Comparison of ENCODE assay signal across 8 mouse cellular contexts in the genomic region with DNA sequence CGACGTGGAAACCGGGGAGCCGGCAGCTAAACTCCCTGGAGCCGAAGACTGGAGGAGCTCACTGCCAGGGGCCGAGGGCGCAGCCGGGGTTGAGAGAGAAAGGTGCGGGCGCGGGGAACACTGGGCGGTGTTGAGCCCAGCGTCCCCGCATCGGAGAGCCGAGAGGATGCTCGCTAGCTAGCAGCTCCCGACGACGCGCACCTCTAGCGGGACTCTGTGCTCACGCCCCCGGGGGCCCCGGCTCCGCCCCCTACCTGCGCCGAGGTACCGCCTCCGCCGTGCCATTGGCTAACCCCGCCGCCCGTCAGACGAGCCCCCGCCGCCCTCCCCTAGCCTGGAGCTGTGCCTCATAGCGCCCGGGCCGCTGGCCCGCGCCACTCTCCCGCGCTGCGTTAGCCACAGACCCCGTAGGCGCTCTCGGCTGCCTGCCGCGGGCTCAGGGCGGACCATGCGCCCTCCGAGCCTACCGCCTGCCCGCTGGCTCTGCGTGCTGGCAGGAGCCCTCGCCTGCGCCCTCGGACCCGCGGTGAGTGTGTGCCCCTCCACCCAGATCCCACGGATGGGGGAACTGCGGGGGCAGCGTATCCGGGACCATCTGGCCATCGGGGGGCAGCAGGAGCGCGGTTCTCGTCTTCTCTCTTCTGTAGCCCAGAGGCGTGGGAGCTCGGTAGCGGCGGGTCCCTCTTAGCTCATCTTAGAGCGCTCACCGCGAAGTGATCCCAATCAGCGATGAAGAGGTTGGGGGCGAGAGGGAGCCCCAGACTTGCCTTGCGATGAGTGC. TPM values are rescaled to one million over a fixed set of nuclear protein-coding genes. Genes with fewer than 3 reads are reported as not detected.
A peak's percentile ranks its signal among the peaks of the same experiment; 100 is the strongest.
DNase-seq lines count a peak whose midpoint lies in the region; ATAC-seq lines count a peak whose summit lies in the region.

Vipr1 (plus strand) TSS at position 316 of the 781 bp plus-strand sequence.

- peaks cover 7% of the 10 kb centered on the region for H3K4me1 ChIP-seq in heart, embryonic 16.5 days (ENCODE audit: control insufficient read depth, insufficient read depth, low read length)
- H3K4me1 ChIP-seq in liver, embryonic 13.5 days (replicated peaks): peaks cover 21% of the 10 kb centered on the region

- H3K27me3 ChIP-seq in heart, embryonic 16.5 days (ENCODE audit: control insufficient read depth, insufficient read depth, low read length): peaks cover 50% of the 10 kb centered on the region
- peaks cover 68% of the 10 kb centered on the region for H3K27me3 ChIP-seq in liver, embryonic 13.5 days
- H3K27me3 ChIP-seq in splenic B cell, adult 2 months (ENCODE audit: control insufficient read depth, insufficient read depth, low read length, poor library complexity, severe bottlenecking): no peaks in the 10 kb centered on the region

- WGBS in heart, embryonic 16.5 days: under 1% methylated on average over 79 of the region's 79 CpGs
- WGBS in liver, embryonic 13.5 days (ENCODE audit: insufficient replicate concordance): under 1% methylated on average over 79 of the region's 79 CpGs

- ATAC-seq in heart, embryonic 16.5 days (replicated peaks; ENCODE audit: extremely low read depth, insufficient read depth, low FRiP score): peak; percentile 61
- ATAC-seq in liver, embryonic 13.5 days (ENCODE audit: low read depth): peak; percentile 74

- H3K9ac ChIP-seq in heart, embryonic 16.5 days (ENCODE audit: low read length): peak within 1 kb of the TSS; percentile 59
- H3K9ac ChIP-seq in liver, embryonic 13.5 days: no peak within 1 kb of the TSS

- no peaks in the 10 kb centered on the region for H3K9me3 ChIP-seq in heart, embryonic 16.5 days (replicated peaks; ENCODE audit: control insufficient read depth, low read length)
- H3K9me3 ChIP-seq in liver, embryonic 13.5 days (replicated peaks): no peaks in the 10 kb centered on the region

- intact Hi-C loops in heart, postnatal 25 days (cut with DNase I): loop anchor here (5.0 kb wide), 1 partner anchor 35 kb away; no protein-coding TSS in a partner anchor

- H3K4me3 ChIP-seq in heart, embryonic 16.5 days (ENCODE audit: low read length): peak within 1 kb of the TSS; percentile 54
- peak within 1 kb of the TSS; percentile 49 for H3K4me3 ChIP-seq in liver, embryonic 13.5 days (replicated peaks)

- H3K27ac ChIP-seq in heart, embryonic 16.5 days (ENCODE audit: low read length): no peak within 1 kb of the TSS
- no peak within 1 kb of the TSS for H3K27ac ChIP-seq in liver, embryonic 13.5 days

- peak; percentile 95 for DNase-seq in heart, adult 11 months
- no peak for DNase-seq in heart, postnatal 25 days (ENCODE audit: low spot score)
- DNase-seq in embryo, embryonic 9.5 days (ENCODE audit: extremely low spot score): peak; percentile 83
- DNase-seq in kidney, postnatal 25 days: peak; percentile 75 to 87
- peak; percentile 22 for DNase-seq in liver, embryonic 13.5 days
- peak; percentile 95 for DNase-seq in naive thymus-derived CD4-positive, alpha-beta T cell, adult 2 months (ENCODE audit: low read depth)
- DNase-seq in splenic B cell, adult 2 months (ENCODE audit: low read depth, low spot score): peak; percentile 71

- H3K4me2 ChIP-seq in heart, embryonic 16.5 days (ENCODE audit: low read depth, low read length): peak within 1 kb of the TSS; percentile 89
- peak within 1 kb of the TSS; percentile 65 for H3K4me2 ChIP-seq in liver, embryonic 13.5 days

- H3K36me3 ChIP-seq in heart, embryonic 16.5 days (ENCODE audit: control insufficient read depth, insufficient read depth): no peaks in the 10 kb centered on the region
- no peaks in the 10 kb centered on the region for H3K36me3 ChIP-seq in liver, embryonic 13.5 days
- no peaks in the 10 kb centered on the region for H3K36me3 ChIP-seq in splenic B cell, adult 2 months (ENCODE audit: control insufficient read depth, insufficient read depth, low read length, poor library complexity, severe bottlenecking)

RNA-seq across cellular contexts. Expression of gene Vipr1, which starts in this region (rescaled TPM):
- total RNA-seq in heart, postnatal 25 days (2021): 1 to 10 TPM; 1.4 to 2.1 TPM
- 0.22 and 0.45 TPM in 2 replicates for polyA plus RNA-seq in heart, embryonic 16.5 days (2015; fragmentation: Nextera tagmentation; extraction: Ambion mirVana)
- polyA plus RNA-seq in liver, embryonic 13.5 days (2015; fragmentation: Nextera tagmentation; extraction: Ambion mirVana): 0.27 and 0.29 TPM in 2 replicates

Comparison
In these comparisons a context has a peak if more than half of its experiments do, and no peak if none do; other contexts are left out.
1. Peak in ATAC-seq, H3K4me3 ChIP-seq, H3K9ac ChIP-seq and H3K4me2 ChIP-seq in heart, embryonic 16.5 days; RNA of the gene not detected or under 1 TPM.
2. Peak in DNase-seq, ATAC-seq, H3K4me3 ChIP-seq and H3K4me2 ChIP-seq in liver, embryonic 13.5 days; RNA of the gene not detected or under 1 TPM.